Mouse (Mus musculus) limb, embryonic 13.5 days (tissue): ENCODE results near the gene Ago1. TPM values are rescaled to one million over a fixed set of nuclear protein-coding genes. Genes with fewer than 3 reads are reported as not detected.

Experiments used
- ATAC-seq: fragments of 200-750 bp; cut with Nextera tagmentation; 2 replicates; pipeline ENCODE4 v1.8.0; 2017; ENCODE audit warnings: low read depth, moderate number of reproducible peaks, moderate TSS enrichment; ENCODE audit not compliant: low FRiP score
- H3K27ac ChIP-seq: fragments of 300-500 bp; sonication (generic); 2 replicates; pipeline ENCODE4 v1.5.1; 2015; ENCODE audit warnings: inconsistent platforms, mild to moderate bottlenecking, moderate library complexity
- H3K27me3 ChIP-seq: fragments of 300-500 bp; sonication (generic); 2 replicates; pipeline ENCODE4 v1.6.1; 2015; ENCODE audit warnings: mild to moderate bottlenecking, inconsistent platforms
- H3K36me3 ChIP-seq: fragments of 300-500 bp; sonication (generic); 2 replicates; pipeline ENCODE4 v1.6.1; 2015; ENCODE audit warnings: inconsistent platforms, mild to moderate bottlenecking, moderate library complexity
- H3K4me1 ChIP-seq: fragments of 300-500 bp; sonication (generic); 2 replicates; pipeline ENCODE4 v1.6.1; 2015; ENCODE audit warnings: inconsistent platforms
- H3K4me2 ChIP-seq: fragments of 300-500 bp; sonication (generic); replicated peaks from 2 replicates; pipeline ENCODE4 v1.6.1; 2015; ENCODE audit warnings: inconsistent platforms, mild to moderate bottlenecking, moderate library complexity
- H3K4me3 ChIP-seq: fragments of 300-500 bp; sonication (generic); 2 replicates; pipeline ENCODE4 v1.5.1; 2015; ENCODE audit warnings: moderate library complexity, mild to moderate bottlenecking, inconsistent platforms
- H3K9ac ChIP-seq: fragments of 300-500 bp; sonication (generic); 2 replicates; pipeline ENCODE4 v1.6.1; 2015; ENCODE audit warnings: mild to moderate bottlenecking, inconsistent platforms
- H3K9me3 ChIP-seq: fragments of 300-500 bp; sonication (generic); 2 replicates; pipeline ENCODE4 v1.6.1; 2016; ENCODE audit warnings: inconsistent platforms
- WGBS: fragments of 180-500 bp; shearing (Covaris S2); methylation state at CpG from one replicate; pipeline ENCODE4 v1.1.7; 2015; 5-methylcytosine and 5-hydroxymethylcytosine counted together
- polyA plus RNA-seq: library from polyadenylated mRNA; unstranded; fragments of >200 nt; fragmentation: Nextera tagmentation; extraction: Ambion mirVana; gene quantifications from 2 replicates; pipeline ENCODE4 v1.2.1, GENCODE M21; 2015

The Ago1 gene
- polyA plus RNA-seq, 1 experiment from 2014 or later = 4.9 TPM

DNA sequence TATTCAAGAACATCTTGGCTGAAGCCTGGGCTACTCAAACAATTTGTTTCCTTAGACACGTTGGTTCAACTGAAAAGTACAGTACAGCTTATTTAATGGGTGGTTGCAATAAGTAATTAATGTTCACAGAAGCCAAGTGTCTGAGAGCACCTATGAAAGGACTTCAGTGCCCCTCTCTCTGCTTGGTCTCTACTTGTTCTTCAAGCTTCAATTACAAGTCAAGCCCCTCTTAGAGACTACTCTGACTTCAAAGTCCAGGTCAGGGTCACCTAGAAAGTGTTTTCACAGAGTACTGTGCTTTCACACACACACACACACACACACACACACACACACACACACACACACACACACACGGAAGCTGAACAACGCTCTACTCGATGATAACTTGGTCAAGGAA lies 25.0 kb upstream of the Ago1 start:
- no peak for ATAC-seq

DNA sequence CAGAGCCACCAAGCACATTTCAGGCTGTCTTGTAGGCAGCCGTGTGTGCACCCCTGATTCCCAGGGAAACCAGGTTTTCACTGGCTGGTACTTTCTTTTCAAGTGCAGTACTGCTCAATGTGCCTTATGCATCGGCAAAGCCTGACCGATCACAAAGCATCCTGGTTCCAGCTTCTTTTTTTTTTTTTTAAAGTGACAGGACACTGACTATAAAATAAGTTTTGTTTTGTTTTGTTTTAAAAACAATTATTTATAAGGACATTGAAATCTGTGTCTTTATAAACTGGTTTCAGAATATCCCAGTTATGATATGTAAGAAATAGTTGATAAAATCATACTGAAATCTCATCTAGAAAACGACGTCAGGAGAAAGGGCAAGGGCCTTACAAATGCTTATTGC lies 23.6 kb upstream of the Ago1 start:
- Histone ChIP-seq H3K4me1 (no peaks in the 10 kb centered on the region), H3K27me3 (no peaks in the 10 kb centered on the region), H3K9ac (no peak overlapping the region), H3K4me2 (no peak overlapping the region), H3K9me3 (no peaks in the 10 kb centered on the region), H3K36me3 (peaks cover 12% of the 10 kb centered on the region), H3K27ac (no peak overlapping the region), H3K4me3 (no peak overlapping the region)
- 64% methylated on average over 5 of the region's 5 CpGs for WGBS
- no peak for ATAC-seq

More for the DNA sequence above, 25.0 kb upstream of the Ago1 start:
- peaks cover 13% of the 10 kb centered on the region for H3K36me3 ChIP-seq
- WGBS = 84% methylated on average over 4 of the region's 4 CpGs
- H3K27me3 ChIP-seq = no peaks in the 10 kb centered on the region
- H3K4me3 ChIP-seq = no peak overlapping the region
- no peaks in the 10 kb centered on the region for H3K4me1 ChIP-seq
- no peak overlapping the region for H3K27ac ChIP-seq
- H3K9me3 ChIP-seq = no peaks in the 10 kb centered on the region
- no peak overlapping the region for H3K4me2 ChIP-seq
- H3K9ac ChIP-seq = no peak overlapping the region

DNA sequence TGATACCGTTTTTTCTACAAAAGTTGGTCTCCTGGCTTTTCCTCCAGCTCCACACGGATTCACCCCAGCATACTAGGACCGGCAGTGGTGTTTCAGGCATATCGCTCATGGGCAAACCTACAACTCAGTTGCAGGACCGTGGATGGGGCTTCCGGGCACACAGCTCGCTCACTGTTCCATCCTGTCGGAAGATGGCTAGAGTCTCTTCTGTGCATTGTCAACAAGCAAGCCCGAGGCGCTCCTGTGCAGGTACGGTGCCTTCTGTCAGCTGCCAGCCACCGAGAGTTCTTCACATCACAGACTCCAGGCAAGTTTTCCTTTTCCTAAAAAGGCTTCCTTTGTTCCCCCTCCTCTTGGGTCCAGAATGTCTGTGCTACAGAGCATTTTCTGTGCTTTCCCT lies 22.3 kb upstream of the Ago1 start:
- H3K4me1 ChIP-seq = no peaks in the 10 kb centered on the region
- no peak overlapping the region for H3K9ac ChIP-seq
- no peak overlapping the region for H3K4me3 ChIP-seq
- H3K27me3 ChIP-seq = no peaks in the 10 kb centered on the region
- 75% methylated on average over 12 of the region's 12 CpGs for WGBS
- no peak overlapping the region for H3K4me2 ChIP-seq
- no peak overlapping the region for H3K27ac ChIP-seq
- H3K36me3 ChIP-seq = peaks cover 8% of the 10 kb centered on the region
- ATAC-seq = no peak
- no peaks in the 10 kb centered on the region for H3K9me3 ChIP-seq

GRCm38 (mm10) chr4:126489811-126490210 lies 21.4 kb upstream of the Ago1 start:
- ATAC-seq = no peak
- Histone ChIP-seq H3K27ac (no peak overlapping the region), H3K4me3 (no peak overlapping the region), H3K4me2 (no peak overlapping the region), H3K27me3 (no peaks in the 10 kb centered on the region), H3K4me1 (no peaks in the 10 kb centered on the region), H3K9me3 (no peaks in the 10 kb centered on the region), H3K9ac (no peak overlapping the region), H3K36me3 (peaks cover 8% of the 10 kb centered on the region)
- WGBS = 89% methylated on average over 5 of the region's 5 CpGs

DNA sequence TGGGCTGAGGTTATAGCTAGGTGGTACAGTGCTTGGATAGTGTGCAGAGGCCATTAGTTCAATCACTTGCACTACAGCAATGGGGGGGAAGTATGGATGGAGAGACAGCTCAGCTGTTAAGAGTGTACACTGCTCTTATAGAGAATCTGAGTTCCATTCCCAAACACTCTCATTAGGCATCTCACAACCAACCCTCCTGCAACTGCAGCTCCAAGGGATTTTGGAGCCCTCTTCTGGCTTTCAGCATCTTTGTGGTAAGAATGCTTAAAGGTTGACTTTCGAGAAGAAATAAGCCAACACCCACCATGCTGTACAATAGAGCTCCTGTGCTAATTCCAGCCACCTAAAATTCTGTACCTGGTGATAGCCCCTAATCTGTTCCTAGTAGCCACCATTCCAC lies 17.8 kb upstream of the Ago1 start:
- H3K27me3 ChIP-seq = no peaks in the 10 kb centered on the region
- no peak overlapping the region for H3K4me3 ChIP-seq
- H3K36me3 ChIP-seq = no peaks in the 10 kb centered on the region; the same call in 1 of the 2 replicates
- no peaks in the 10 kb centered on the region for H3K4me1 ChIP-seq
- H3K4me2 ChIP-seq = no peak overlapping the region
- H3K9me3 ChIP-seq = no peaks in the 10 kb centered on the region
- H3K27ac ChIP-seq = no peak overlapping the region
- H3K9ac ChIP-seq = no peak overlapping the region
- WGBS = 74% methylated on average over 1 of the region's 1 CpGs
- no peak for ATAC-seq

DNA sequence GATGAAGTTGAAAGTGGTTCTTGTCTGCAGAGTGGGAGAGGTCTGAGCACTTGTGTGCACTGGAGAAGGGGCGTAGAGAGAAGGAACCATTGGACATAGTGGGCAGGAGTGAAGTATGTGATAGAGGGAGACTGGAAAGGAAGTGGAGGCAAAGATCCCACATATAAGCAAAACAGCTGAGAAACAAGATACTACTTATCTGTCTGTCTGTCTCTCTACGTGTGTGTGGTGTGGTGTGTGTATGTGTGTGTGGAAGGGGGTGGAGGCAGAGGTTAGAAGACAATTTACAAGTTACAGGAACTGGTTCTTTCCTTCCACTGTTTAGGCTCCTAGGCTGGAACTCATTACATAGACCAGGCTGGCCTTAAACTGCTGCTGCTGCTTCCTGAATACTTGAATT lies 16.7 kb upstream of the Ago1 start:
- no peak overlapping the region for H3K9ac ChIP-seq
- H3K27ac ChIP-seq = no peak overlapping the region
- H3K36me3 ChIP-seq = no peaks in the 10 kb centered on the region
- no peaks in the 10 kb centered on the region for H3K27me3 ChIP-seq
- no peak overlapping the region for H3K4me3 ChIP-seq
- no peaks in the 10 kb centered on the region for H3K9me3 ChIP-seq
- H3K4me1 ChIP-seq = no peaks in the 10 kb centered on the region
- no peak for ATAC-seq
- H3K4me2 ChIP-seq = no peak overlapping the region
- WGBS = 73% methylated on average over 2 of the region's 2 CpGs

DNA sequence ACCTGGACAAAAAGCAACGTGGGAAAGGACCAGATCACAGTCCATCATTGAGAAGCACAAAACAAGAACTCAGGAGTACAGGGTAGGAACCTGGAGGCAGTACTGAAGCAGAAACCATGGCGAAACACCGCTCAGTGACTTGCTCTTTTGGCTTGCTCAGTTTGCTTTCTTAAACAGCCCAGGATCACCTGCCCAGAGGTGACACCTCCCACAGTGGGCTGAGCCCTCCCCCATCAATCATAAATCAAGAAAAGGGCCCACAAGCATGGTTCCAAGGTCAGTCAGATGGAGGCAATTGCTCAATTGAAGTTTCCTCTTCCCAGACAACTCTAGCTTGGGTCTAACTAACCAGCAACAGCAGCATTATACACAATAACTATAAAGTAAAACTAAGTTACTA lies 15.5 kb upstream of the Ago1 start:
- Histone ChIP-seq H3K9me3 (no peaks in the 10 kb centered on the region), H3K36me3 (no peaks in the 10 kb centered on the region), H3K4me3 (no peak overlapping the region), H3K27ac (no peak overlapping the region), H3K4me2 (no peak overlapping the region), H3K4me1 (no peaks in the 10 kb centered on the region), H3K9ac (no peak overlapping the region), H3K27me3 (no peaks in the 10 kb centered on the region)
- no peak for ATAC-seq
- WGBS = 83% methylated on average over 3 of the region's 3 CpGs

GRCm38 (mm10) chr4:126482951-126483350 lies 14.6 kb upstream of the Ago1 start:
- no peak overlapping the region for H3K4me2 ChIP-seq
- no peaks in the 10 kb centered on the region for H3K9me3 ChIP-seq
- WGBS = 81% methylated on average over 12 of the region's 12 CpGs
- ATAC-seq = no peak
- H3K9ac ChIP-seq = no peak overlapping the region
- no peak overlapping the region for H3K4me3 ChIP-seq
- no peak overlapping the region for H3K27ac ChIP-seq
- no peaks in the 10 kb centered on the region for H3K4me1 ChIP-seq
- H3K36me3 ChIP-seq = no peaks in the 10 kb centered on the region
- no peaks in the 10 kb centered on the region for H3K27me3 ChIP-seq

DNA sequence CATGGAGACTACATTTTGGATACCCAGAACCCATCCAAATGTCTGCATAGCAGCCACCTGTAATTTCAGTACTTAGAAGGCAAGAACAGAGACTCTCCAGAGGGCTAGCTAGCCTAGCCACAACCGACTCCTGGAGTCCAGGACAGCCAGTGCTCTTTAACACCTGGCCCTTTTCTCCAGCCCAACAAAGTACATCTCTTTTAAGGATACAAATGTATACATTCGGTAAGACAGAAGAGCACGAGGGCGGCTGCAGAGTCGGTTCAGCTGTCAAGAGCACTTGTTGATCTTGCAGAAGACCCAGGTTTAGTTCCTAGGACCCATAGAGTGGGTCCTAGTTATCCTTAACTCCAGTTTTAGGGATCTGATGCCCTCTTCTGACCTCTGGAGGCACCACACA lies 13.1 kb upstream of the Ago1 start:
- Histone ChIP-seq H3K9ac (no peak overlapping the region), H3K36me3 (no peaks in the 10 kb centered on the region), H3K4me2 (no peak overlapping the region), H3K9me3 (no peaks in the 10 kb centered on the region), H3K27me3 (no peaks in the 10 kb centered on the region), H3K4me3 (no peak overlapping the region), H3K27ac (no peak overlapping the region), H3K4me1 (no peaks in the 10 kb centered on the region)
- WGBS = 90% methylated on average over 5 of the region's 5 CpGs
- no peak for ATAC-seq

- H3K27me3 ChIP-seq = no peaks in the 10 kb centered on the region
- no peaks in the 10 kb centered on the region for H3K36me3 ChIP-seq
- no peak overlapping the region for H3K9ac ChIP-seq
- H3K4me3 ChIP-seq = no peak overlapping the region
- no peaks in the 10 kb centered on the region for H3K9me3 ChIP-seq
- H3K4me1 ChIP-seq = no peaks in the 10 kb centered on the region
- no peak overlapping the region for H3K4me2 ChIP-seq
- WGBS = 43% methylated on average over 3 of the region's 3 CpGs
- no peak overlapping the region for H3K27ac ChIP-seq
- ATAC-seq = no peak
These were observed 11.9 kb upstream of the Ago1 start for GRCm38 (mm10) chr4:126480288-126480687.

- no peaks in the 10 kb centered on the region for H3K36me3 ChIP-seq
- H3K4me1 ChIP-seq = no peaks in the 10 kb centered on the region
- no peak for ATAC-seq
- no peak overlapping the region for H3K27ac ChIP-seq
- H3K27me3 ChIP-seq = no peaks in the 10 kb centered on the region
- WGBS = 41% methylated on average over 5 of the region's 5 CpGs
- no peaks in the 10 kb centered on the region for H3K9me3 ChIP-seq
- no peak overlapping the region for H3K9ac ChIP-seq
- H3K4me3 ChIP-seq = no peak overlapping the region
- H3K4me2 ChIP-seq = no peak overlapping the region
These were observed 4.6 kb upstream of the Ago1 start for GRCm38 (mm10) chr4:126473031-126473430.

DNA sequence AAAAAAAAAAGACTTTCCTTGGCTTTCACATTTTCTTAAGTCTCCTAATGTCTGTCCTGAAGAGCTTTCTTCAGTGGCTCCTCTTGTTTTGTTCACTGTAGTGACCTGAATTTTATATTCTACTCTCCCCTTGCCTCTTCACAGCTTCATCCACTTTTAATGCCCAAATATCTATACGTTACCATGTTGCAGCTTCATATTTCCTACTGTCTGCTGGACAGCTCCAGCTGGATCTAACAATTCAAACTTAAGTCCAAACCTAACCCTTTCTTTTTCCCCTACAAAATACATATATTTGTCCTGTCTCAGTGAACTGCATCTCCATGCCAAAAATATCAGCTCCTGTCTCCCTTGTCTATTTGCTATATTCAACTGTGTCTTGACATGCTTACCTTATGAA lies 951 bp upstream of the Ago1 start:
- Histone ChIP-seq H3K4me3 (no peak overlapping the region), H3K27ac (no peak overlapping the region), H3K27me3 (no peaks in the 10 kb centered on the region), H3K9ac (no peak overlapping the region), H3K9me3 (no peaks in the 10 kb centered on the region), H3K4me2 (no peak overlapping the region), H3K36me3 (no peaks in the 10 kb centered on the region), H3K4me1 (peaks cover 30% of the 10 kb centered on the region)
- no peak for ATAC-seq
- 48% methylated on average over 1 of the region's 1 CpGs for WGBS

DNA sequence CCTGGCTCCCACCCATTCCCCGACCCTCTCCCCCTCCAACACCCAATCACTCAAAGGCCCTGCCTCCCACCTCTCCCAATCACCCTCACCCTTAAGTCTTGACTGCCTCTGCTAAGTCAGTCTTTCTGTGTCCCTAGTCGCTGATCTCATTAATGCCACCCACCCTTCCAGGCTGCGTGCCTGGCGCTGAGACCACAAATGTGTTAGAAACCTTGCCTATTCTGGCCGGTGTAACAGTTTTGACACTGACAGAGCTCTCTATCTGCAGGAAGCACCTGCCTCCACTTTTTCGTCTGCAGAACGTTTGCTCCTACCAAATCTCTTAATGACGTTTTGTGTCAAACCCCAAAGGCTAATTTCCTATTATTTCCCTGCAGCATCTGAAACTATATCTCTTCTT lies 542 bp upstream of the Ago1 start:
- ATAC-seq = no peak; the same call in 1 of the 2 replicates
- Histone ChIP-seq H3K36me3 (no peaks in the 10 kb centered on the region), H3K9me3 (no peaks in the 10 kb centered on the region), H3K4me3 (peak overlapping the region; percentile 90), H3K4me1 (peaks cover 30% of the 10 kb centered on the region), H3K27ac (peak overlapping the region; percentile 69; the same call in 1 of the 2 replicates), H3K4me2 (peak overlapping the region; percentile 78), H3K9ac (peak overlapping the region; percentile 39; the same call in 1 of the 2 replicates), H3K27me3 (no peaks in the 10 kb centered on the region)
- WGBS = 9% methylated on average over 8 of the region's 8 CpGs
